Mouse (Mus musculus) heart, adult 11 months (tissue): ENCODE data around the gene Ddost.

ENCODE experiments used
- DNase-seq: peaks from one replicate; pipeline ENCODE4 v3.0.0; 2022

Gene Ddost

DNA sequence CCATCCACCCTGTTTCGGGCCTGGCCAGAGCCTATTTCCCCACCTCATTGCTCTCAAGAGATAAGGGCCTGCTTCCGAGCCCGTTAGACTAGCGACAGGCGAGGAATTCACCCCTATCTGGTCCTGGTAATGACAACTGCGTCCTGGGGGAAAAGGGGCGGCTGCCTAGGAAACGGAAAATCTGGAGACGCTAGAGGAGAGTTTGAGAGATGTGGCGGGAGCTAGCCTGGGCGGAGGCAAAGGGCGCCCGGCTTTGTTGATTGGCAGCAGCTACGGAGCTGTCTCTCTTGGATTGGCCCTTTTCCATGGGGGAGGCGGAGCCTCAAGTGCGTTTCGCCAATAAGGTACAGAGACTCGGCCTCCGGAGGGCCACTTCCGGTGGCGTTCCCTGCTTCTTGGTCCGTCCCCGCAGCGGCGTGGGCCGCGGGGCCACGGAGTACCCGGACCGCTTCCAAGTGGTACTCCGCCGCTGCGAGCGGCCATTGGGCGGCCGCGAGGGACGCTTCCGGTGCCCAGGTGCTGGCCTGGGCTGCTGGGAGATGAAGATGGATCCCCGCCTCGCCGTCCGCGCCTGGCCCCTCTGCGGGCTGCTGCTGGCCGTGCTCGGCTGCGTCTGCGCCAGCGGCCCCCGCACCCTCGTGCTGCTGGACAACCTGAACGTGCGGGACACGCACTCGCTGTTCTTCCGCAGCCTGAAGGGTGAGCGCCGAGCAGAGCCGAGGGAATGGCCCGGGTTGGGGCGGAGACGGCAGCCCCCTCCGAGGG, at the start of gene Ddost:
Ddost (plus strand) TSS at position 391 of the 765 bp plus-strand sequence.
- peak; percentile 100 for DNase-seq

DNA sequence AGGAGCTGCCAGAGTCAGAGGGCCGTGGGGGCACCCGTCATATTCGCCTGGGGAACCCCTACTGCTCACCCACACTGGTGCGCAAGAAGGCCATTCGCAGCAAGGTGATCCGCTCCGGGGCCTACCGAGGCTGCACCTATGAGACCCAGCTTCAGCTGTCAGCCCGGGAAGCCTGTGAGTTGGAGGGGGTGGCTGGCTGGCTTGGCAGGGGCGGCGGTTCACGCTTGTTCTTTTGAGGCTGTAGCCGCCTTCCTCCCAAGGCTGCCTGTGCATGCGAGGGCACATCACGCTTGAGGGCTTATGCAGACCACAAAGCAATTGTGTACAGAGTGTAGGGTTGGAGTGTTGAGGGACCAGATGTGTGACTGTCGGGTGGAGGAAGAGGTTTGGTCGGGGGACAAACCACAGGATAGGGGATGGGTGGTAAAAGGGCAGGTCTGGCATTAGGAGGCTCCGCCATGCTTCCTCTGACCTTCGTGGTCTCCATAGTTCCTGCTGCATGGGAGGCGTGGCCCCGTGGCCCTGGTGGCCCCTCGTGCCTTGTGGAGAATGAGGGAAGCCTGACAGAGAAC, 47.3 kb upstream of the Ddost start:
- no peak for DNase-seq

DNA sequence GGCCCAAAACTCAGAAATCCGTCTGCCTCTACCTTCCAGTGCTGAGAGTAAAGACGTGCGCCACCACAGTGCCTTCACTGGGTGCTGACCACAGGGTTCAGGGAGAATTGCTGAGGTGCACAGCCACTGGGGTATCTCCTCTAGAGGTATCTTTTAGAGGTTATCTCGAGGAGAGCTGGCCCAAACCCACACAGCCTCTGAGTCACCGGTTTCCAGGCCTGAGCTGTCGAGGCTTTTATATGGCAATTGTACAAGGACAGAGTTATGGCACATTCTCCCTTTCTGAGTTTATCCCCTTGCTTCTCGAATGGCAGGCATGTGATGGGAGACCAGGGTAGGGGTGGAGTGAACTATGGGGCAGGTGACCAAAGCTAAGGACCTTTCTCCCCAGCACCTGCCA, 45.9 kb upstream of the Ddost start:
- no peak for DNase-seq

DNA sequence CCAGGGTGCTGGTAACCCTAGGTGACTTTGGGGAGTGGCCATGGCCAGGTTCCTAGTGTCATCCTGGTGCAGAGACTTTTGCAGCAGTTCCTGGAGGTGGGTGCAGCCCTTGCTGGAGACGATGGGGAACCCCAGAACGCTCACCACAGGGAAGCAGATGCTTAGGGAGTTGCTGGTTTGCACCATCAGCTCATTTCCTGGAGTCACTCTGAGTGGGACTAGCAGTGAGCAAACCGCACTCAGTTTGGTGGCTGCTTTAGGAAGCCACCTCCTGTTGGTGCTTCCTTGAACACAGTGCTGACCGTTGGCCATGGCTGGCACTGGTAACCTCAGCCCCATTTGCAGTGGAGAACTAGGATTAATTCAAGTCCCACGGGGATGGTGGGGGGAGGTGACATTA, 45.0 kb upstream of the Ddost start:
- DNase-seq, result no peak

DNA sequence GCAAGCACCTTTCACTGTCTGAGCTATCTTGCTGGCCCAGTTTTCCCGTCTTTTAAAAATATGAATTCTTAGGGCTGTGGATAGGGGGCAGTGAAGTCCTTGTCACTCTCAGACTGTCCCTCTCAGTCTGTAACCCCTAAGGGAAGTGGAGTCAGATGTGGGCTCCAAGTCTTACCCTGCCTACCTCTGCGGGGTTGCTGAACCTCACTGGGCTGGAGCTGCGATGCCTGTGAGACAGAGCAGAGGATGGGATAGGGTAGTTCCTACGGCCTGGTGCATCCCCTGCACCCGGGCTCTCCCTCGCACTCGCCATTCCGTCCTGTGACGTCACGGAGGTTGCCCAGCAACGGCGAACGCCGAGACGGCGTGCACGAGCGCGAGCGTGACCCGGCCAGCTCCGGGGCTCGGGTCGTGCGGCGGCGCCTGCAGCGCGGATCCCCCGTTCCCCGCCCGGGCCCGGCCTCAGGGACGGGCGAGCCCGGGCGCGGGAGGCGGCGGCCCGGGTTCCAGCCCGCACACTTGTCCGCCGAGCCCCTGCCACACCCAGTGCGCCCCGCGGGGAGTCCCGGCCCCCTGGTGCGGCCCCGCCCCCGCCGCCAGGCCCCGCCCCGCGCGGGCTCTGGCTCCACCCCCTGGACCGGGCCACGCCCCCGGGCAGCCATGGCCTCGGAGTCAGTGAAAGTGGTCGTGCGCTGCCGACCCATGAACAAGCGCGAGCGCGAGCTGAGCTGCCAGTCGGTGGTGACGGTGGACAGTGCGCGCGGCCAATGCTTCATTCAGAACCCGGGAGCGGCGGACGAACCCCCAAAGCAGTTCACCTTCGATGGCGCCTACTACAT, 42.5 kb upstream of the Ddost start:
- peak; percentile 99 for DNase-seq

DNA sequence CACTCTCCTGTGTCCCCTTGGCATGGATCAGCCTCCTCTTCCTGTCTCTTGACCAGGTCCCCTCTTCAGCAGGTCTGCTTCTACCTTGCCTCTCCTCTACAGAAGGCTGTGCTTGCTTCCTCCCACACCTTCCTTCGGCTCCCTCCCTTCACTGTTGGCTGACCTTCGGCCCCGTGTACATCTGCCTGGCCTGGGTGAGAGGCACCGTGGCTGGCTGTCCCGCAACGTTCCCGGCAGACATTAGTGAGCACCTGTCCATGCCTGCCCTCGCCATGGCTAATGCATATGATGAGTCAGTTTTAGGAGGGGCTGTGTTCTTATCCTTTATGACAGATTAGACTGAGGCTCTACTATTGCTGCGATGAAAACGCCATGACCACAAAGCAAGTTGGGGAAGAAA, 36.7 kb upstream of the Ddost start:
- no peak for DNase-seq

DNA sequence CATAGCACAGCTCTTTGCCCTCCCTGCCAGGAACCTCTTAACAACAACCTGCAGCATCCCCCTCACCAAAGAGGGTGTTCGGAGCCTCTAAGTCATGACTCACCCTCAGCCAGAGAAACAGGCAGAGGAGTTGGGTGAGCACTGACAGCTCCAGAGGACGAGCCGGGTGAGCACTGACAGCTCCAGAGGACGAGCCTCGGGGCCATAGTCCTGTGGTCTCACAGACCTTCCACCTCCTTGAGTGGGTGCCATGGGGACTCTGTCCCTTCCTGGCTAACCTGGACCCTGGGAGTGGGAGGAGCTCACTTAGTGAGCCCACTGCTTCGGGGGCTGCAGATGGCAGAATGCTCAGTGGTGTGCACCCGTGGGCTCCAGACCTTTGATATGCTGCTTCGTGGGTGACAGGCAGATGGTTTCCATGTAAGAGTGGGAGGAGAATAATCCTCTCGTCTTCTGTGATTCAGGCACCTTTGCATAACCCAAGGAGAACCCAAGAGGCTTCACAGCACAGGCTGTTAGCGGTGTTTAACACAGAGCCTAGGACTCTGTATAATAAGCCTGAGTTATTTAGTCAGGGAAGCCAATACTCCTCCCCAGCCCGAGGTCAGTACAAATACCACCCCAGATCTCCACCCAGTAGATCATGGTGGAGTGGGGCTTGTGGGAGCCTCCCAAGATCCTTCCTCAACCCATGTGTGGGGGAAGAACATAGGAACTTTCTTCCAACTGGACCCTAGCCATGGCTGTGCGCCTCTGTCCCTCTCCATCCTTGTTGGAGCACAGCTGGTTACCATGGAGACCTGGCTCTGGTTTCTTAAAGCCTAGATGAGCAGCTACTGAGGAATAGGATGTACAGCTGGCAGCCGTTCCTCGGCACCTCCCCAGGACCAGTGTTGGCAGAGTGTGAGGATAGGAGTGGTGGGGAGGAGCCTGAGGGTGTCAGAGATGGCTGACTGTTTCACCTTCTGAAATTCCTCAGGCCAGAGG, 32.2 kb upstream of the Ddost start:
- DNase-seq, result peak; percentile 94

DNA sequence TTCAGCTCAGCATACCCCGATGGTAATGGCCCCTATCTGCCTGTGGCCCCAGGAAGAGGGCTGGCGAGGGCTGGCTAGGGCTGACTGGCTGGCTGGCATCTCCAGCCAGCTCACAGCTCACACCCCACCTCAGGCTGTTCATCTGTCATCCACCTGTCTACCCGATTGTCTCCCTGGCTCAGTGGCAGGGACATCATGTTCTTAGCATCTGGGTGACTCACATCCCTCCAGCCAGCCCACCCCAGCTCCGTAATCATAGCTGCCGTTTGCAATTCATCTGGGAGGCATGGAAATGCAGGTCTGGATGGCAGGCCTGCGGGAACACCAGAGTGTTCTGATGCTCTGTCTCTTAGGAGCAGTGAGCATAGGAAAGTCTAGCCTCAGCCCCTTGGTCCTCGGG, 26.2 kb upstream of the Ddost start:
- DNase-seq, result no peak

DNA sequence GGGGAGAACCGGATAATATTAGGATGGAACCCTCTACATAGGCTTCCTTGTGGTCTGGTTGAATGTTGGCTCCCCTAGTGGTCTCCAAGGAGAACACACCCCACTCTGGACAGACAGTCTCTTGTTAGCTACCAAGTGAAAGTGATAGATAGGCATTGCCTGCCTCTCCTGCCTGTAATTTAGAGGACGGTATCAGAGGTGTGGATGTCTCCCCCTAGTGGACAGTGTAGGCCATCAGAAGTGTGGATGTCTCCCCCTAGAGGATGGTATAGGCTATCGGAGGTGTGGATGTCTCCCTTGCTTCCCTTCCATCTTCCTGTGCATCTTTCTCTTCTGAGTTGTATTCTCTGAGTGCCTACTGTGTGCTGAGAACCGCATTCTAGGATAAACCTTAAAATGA, 21.7 kb upstream of the Ddost start:
- DNase-seq, result peak; percentile 94

DNA sequence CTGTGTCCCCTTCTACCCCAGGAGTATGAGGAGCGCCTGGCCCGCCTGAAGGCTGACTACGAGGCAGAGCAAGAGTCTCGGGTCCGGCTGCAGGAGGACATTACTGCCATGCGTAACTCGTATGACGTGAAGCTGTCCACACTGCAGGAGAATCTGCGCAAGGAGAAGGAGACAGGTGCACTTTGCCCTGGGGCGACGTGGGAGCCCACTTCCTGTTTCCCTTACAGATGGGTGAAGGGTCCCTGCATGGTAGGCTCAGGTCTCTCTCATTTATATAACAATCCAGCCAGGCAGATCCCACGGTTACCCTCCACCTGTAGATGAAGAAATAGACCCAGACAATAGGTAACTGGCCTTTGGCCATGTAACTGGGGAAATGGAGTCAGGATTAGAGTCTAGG, 18.1 kb upstream of the Ddost start:
- no peak for DNase-seq

DNA sequence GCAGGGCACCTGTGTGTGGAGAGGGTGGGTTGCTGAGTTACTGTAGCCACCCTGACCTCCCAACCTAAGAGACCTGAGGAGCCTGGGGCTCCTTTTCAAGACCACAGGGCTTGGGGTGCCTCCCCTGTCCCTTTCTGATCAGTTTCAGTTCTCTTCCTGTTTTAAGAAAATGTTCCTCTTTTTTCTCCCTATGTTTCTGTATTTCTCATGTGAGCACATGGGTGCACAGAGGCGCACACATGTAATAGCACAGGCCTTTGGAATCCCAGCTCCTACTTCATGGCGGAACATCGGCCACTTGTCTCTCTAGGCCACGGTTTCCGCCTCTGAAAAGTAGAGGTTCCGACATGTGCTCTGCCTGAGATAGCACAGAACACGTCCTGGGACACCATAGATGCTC, 15.8 kb upstream of the Ddost start:
- no peak for DNase-seq

DNA sequence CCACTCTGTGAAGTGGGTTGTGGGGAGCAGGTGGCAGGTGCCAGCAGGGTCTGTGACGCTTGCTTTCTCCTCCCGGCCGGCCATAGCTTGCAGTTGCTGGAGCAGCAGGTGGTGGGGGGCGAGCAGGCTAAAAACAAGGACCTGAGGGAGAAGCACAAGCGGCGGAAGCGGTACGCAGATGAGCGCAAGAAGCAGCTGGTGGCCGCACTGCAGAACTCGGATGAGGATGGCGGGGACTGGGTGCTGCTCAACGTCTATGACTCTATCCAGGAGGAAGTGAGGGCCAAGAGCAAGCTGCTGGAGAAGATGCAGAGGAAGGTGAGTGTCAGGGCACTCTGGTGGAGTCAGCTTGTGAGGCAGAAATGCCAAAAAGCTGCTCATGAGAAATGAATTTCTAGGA, 12.5 kb upstream of the Ddost start:
- DNase-seq, result peak; percentile 80

DNA sequence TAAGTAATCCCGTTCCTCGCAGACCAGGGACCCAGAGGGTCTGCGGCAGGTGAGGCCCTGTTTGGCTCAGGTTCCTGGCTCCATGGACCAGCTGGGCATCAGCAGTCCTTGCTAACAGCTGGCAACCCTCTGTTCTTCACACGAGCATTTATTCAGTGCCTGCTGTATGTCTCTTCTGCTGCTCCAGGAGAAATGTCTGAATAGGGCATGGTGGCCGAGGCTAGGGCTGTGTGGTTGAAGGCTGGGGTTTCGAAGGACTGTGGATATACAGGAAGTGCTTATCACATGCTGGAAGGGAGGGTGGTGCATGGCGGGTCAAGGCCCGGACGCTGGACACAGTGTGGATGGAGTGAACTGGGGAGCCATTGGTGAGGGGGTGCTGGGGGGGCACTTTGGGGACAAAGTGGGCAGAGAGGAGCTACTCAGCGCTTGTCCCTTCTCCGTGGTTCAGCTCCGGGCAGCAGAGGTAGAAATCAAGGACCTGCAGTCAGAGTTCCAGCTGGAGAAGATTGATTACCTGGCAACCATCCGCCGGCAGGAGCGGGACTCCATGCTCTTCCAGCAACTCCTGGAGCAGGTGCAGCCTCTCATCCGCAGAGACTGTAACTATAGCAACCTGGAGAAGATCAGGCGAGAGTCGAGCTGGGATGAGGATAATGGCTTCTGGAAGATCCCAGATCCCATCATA, 11.1 kb upstream of the Ddost start:
- no peak for DNase-seq

DNA sequence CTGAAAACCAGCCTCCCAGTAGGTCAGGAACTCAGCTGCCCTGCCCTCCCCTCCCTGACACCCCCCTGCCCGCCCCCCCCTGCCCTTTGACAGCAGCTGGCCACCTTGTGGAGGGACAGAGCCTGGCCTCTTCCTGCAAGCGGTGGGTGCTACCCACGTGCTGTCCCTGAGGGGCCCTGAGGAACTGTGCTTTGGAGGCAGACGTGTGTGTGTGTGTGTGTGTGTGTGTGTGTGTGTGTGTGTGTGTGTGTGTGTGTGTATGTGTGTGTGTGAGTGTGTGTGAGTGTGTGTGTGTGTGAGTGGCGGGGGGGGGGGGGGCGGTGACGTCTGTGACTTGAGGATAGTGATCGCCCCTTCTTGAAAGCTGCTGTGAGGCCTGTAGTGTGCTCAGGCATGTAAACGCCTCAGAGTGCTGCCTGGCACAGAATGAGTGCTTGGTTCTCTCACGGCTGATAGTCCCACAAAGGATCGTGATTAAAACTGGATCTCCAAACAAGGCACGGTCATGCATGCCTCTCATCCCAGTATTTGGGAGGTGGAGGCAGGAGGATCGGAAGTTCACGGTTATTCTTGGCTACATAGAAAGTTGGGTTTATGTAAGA, 10.5 kb upstream of the Ddost start:
- no peak for DNase-seq

DNA sequence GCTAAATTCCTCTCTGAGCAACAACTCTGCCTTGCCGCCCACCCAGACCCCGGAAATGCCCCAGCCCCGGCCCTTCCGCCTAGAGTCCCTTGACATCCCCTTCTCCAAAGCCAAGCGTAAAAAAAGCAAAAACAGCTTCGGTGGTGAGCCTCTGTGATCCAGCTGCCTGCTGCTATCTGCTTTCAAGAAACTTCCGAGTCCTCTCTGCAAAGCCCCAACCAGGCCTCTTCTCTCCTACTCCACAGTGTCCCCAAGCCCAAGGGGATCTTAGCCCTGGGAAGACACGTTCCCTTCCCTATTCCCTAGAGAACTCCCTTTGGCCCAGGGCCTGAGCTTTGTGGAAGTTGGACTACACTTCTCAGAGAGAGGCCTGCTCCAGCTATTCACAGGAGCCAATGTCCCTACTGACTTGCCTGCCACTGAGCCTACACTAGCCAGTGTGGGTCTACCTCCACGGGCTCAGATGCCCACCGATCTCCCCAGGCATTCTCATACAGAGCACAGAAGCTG, 3.2 kb upstream of the Ddost start:
- DNase-seq, result peak; percentile 96

DNA sequence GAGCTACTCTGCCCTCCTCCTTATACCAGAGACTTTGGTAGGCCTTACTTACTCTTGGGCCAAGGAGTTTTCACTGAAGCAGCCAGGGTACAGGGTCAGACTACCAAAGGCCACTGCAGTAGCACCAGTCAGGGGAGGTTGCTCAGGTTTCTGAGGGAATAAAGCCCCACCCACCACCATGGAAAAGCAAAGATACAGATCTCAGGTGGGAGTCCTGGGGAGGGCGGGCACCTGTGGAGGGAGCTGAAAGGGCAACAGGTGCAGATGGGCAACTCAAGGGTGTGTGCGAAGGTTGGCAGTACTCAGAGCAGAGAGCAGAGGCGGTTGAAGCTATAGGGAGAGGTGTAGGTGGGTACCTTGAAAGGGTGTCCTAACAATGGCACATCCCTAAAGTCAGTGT, 1.5 kb upstream of the Ddost start:
- DNase-seq, result peak; percentile 90

DNA sequence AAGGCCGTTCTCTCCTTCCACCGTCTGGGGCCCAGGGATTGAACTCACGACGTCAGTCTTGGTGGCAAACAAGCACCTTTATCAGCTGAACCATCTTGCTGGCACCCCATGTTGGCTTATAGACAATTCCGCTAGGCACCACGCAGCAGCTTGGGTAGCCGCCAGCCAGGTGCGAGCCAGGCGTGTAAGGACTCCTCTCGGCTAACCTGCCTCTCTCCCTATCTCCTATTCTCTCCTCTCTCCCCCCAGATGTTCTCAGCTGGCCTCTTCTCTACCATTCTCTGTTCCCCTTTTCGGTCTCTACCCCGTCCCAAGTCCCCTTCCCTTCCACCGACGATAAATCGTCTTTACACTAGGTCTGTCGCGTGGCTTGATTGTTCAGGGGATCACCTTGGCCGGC, 788 bp upstream of the Ddost start:
- DNase-seq, result peak; percentile 94

DNA sequence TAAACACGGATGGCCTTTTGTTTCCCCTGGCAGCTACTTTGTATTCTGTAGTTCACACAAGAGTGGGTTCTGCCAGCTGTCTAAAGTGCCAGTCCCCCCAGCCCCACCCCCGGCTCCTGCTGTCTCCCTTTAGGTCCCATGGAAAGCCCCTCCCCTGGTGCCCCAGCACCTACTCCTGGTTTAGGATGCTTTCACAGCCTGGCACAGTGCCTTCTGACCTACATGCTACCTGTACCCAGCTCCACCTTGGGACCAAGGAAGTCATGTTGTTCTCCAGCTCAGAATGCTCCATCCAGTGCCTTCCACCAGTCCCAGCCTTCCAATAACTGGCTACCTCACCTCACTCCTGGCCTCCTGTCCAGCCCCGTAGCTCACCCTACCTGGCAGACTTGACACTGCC, 2.5 kb downstream of the Ddost start:
- peak; percentile 92 for DNase-seq

DNA sequence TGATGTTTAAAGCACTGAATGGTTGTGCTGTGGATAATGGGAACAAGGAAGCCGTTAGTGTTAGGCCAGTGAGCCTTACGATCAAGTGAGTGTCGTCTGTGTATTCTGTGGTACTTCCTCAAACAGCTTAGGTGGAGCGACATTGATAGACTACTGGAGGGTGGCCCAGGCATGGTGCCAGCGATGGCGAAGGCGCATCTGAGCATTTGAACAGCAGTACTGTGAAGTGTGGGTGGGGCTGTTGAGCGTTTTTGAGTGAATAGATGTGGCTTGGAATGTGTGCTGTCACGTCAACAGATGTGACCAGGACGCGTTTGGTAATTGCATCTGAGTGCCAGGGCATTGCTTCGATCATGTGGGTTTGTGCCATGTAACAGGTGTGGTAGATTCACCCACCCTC, 3.2 kb downstream of the Ddost start:
- DNase-seq, result peak; percentile 86

DNA sequence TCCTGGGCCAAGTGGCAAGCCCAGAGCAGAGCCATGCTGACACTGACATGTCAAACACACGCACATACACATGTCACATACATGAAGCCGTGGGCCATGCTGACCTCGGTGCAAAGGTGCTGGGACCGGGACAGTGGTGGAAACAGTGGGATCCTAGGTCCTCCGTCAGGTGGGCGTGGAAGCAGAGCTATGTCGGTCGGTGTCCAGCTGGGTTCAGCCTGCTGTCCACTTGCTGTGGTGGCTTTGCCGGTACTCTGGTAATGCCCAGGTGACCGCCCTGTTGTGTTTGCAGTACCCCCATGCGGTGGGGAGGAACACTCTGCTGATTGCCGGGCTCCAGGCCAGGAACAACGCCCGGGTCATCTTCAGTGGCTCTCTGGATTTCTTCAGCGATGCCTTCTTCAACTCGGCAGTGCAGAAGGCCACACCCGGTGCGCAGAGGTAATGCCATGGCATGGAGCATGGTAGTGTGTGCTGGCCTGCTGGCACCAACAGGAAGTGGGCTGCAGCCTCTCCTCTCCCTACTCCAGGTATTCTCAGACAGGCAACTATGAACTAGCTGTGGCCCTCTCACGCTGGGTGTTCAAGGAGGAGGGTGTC, 5.9 kb downstream of the Ddost start:
- peak; percentile 92 for DNase-seq

DNA sequence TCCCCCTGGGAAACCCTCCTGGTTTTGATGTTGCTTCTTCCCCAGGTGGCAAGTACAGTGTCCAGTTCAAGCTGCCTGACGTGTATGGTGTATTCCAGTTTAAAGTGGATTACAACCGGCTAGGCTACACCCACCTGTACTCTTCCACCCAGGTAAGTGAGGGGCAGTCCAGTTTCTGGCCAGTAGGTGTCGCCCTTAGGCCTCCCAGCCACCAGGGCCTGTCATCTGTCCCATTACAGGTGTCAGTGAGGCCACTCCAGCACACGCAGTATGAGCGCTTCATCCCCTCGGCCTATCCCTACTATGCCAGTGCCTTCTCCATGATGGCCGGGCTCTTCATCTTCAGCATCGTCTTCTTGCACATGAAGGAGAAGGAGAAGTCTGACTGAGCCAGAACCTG, 7.1 kb downstream of the Ddost start:
- DNase-seq, result peak; percentile 92
